Mouse (Mus musculus) layer of hippocampus, postnatal 14 days (tissue): ENCODE data around the gene Mbnl1. TPM values are rescaled to one million over a fixed set of nuclear protein-coding genes. Genes with fewer than 3 reads are reported as not detected.

ENCODE experiments used
- DNase-seq, 2 experiments: peaks; one replicate each; pipeline ENCODE4 v3.0.0; 2021 to 2022; ENCODE audit warnings: low spot score in 2 of 2, mixed read lengths in 1 of 2
- total RNA-seq, 2 experiments: library from RNA; stranded (reverse); gene quantifications; 2 replicates each; pipeline ENCODE4 v1.2.3; 2021

Mbnl1 gene
- total RNA-seq, 2 experiments from 2014 or later, result 111 to 113 TPM

DNA sequence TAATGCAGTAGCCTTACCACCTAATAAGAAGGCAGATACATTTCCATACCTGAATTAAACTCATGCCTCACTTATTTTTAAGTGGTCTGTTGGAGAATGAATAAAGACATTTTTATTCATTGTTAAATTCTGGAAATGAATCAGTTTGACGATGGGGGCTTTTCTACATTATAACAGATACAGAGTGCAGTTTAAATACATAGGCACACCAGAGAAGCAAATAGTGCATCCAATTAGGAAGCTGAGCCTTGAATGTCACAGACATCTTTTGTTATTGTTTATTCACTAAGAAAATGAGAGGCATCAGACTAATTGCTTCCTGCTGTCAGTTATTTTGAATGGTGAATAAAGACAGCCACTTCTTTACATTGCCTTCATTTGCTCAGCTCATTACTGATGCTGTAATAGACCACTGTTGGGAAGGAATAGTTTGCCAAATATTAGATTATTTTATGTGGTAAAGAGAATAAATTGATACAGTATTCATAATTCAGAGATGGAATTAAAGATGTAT lies 95.6 kb downstream of the Mbnl1 start:
- DNase-seq, result no peak

DNA sequence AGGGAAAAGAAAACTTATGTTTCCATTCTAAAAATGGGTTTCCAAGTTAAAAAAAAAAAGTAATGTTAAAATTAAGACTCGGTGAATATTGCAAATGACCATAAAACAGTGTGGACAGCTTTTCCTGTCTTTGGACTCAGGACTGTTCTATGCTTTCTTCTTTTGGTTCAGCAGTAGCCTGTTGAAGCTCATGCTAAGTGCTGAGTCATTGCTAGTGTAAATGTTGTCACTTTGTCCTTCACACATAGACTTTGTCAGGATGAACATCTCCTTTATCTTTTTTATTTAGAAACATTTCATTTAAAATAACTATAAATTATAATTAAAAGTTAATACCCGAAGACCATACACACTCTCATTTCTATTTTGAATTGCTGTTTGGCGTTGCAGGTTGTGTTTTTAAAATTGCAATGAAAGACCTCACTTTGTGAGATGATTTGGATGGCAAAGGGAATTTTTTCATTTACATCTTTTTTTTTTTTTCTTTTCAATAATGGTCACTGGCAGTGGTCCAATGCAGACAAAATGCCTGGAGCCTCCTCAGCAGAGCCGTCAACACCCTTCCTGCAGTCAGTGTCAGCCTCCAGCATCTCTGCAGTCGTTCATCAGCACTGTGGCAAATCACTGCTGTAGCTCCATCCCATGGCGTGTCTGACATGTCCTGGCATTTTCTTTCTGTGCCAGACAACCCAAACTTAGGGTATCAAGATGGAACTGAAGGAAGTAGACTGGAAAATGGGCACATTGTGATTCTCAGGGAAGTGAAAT lies 96.4 kb downstream of the Mbnl1 start:
- DNase-seq, result no peak

DNA sequence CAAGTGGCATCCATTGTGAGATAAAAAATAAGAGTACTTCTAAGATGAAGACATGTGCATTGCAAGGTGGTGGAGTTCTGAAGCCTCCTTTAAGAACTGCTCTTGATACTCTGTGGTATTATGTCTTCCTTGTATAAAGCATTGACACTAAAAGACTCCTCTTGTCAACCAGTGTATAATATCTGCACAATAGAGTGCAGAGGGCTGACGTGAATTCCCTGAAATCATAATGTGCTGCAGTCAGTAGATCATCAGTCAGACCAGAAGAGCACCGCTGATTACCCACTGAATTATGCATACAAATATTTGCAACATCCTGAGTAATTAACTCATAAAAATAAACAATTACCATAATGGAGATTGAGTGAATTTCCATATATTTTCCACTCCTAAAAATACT lies 97.2 kb downstream of the Mbnl1 start:
- no peak for DNase-seq

GRCm38 (mm10) chr3:60570491-60571022 lies 97.9 kb downstream of the Mbnl1 start:
- no peak for DNase-seq

DNA sequence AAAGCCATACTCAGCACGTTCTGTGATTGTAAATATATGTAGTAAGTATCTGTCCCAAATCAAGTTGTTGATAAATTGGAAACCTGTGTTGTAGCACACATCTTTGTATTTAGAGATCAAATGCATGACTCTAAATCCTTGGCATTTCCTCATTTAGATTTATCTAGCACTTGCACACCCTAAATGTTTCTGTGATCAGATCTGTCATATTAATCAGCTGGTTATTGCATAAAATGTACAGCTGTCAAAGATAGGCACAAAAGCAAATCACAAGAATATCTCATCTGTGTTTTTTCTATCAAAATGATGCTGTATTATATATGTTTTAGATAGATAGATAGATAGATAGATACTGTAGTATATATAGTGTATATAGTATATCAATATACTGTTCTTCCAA lies 98.9 kb downstream of the Mbnl1 start:
- DNase-seq, result no peak

- DNase-seq, result no peak
These were observed 101.6 kb downstream of the Mbnl1 start for GRCm38 (mm10) chr3:60574199-60574598.

GRCm38 (mm10) chr3:60574849-60575524 lies 102.4 kb downstream of the Mbnl1 start:
- no peak for DNase-seq

DNA sequence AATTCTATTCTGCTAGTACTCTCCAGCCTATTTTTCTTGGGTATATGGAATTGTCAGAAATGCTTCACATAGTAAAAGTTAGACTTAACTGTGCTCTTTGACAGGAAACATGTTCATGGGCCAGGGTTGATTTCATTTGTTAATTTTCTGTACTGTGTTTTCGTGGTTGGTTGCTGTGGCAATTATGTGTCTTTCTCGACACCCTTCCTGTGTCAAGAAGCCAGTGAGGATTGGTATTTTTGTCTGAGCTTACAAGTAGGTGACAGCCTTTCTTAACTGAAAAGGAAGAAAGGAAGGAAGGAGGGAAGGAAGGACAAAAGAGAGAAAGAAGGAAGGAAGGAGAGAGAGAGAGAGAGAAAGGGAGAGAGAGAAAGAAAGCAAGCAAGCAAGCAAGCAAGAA lies 103.3 kb downstream of the Mbnl1 start:
- no peak for DNase-seq

DNA sequence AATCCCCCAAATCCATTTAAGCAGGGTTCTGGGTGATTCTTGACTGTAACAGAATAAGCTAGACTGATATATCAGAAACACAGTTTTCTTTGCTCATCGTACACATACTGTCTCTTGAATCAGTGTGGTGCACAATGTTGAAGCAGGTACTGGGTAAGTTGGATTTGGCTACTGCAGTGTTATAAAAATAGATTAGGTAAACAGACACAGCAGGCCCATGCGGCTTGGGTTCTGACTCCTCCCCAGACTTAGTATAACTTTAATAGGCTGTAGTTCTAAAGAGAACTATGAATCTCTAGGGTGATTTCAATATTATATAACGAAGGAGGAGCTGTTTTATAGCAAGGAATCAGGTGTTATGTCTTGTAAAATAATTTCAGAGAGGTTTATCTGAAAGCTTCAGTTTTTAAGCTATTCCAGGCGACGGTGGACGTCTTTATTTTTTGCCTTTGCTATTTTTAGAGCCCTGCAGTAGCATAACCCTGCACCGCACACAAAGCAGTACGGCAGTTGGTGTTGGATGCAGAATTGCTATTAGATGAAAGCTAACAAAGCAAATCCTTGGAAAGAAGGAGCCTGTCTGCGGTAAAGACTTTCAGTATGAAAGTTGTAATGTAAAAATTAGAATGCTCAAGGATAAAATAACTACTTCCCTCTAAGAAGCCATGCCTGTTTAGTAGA lies 103.9 kb downstream of the Mbnl1 start:
- no peak for DNase-seq

DNA sequence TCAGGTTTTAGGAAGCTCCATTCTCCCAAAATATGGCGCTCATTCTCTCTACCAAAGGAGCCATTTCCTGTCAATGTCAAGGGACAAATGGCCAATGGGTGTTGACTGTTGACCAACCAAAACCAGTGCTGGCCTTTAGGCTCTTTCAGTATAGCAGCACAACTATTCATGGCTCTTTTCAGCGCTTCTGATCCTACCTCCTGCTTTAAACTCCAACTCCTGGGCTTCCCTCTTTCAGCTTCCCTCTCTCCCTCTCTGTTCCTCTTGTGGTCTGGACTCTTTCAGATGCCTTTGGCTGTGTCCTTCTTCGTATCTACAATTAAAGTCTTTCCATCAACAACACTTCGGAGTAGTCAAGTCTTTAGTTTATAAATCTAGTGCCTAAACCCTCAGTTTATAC lies 107.2 kb downstream of the Mbnl1 start:
- no peak for DNase-seq

DNA sequence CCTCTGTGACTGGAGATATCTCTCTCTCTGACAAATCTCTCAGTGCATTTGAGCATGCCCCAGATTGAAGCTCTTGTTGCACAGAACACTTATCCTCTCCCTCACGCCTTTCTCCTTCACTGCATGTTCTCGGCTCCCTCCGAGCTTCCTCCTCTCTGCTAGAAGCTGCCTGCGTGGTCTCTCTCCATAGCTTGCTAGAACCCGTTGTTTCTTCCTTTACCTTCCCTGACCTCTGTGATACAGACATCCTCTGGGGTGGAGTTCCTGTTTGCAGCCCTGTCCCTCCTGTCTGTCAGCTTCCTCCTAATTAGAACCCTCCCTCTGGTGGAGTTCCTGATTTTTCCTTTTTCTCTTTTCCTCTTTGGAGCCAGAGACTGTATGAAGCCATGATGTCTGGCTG lies 108.1 kb downstream of the Mbnl1 start:
- DNase-seq, result no peak

DNA sequence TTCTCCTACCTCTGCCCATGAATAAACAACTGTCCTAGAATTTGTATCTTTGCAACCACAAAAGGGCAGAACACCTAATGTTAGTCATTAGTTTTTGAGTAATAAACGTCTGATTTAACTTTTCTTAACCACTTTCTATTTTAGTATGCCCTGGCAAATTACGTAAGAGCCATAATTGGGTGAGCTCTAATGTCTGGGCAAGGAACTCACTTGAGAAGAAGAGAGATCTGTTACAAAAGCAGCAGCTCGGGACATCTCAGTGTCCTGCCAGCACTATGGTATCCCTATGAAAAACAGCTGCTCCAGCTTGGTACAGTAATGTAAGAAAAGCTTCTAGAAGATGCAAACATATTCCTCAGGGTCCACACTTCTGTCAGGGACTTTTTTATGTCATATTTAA lies 109.5 kb downstream of the Mbnl1 start:
- no peak for DNase-seq

DNA sequence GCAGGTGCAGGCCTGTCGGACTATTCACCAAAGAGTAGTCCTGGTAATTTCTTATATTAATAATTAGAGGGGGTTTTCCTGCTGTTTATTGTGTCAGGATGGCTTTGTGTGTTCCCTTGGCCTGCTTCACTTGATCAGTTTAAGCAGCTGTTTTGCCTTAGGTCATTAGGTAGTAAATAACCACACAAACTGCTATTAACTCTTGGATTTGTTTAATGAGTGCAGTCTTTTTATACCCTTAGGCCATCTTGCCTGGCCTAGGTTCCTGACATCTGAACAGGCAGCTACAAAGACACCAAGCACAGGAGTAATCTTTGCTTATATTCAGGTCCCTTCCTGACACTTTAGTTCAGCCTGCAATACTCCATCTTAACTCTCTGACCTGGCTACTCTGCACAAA lies 110.0 kb downstream of the Mbnl1 start:
- no peak for DNase-seq

- DNase-seq, result no peak
These were observed 112.1 kb downstream of the Mbnl1 start for GRCm38 (mm10) chr3:60584704-60585103.

DNA sequence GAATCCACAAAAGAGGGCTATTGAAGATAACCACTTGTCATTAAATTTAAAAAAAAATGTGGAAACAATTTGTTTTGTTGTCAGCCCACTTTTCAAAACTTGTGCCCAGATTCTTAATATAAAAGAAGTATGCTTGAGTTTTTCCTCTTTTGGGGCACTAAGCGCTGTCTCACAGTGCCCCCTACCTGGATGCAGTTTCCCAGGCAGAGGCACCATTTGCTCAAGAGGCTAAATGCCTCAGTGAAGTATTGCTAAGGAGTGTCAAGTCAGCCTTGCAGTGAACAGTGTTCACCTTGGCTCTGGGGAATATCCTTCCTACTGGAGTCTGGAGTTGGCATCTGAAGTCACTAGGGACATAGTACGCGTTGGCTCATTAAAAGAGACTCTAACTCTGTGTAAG lies 113.4 kb downstream of the Mbnl1 start:
- DNase-seq, result no peak

GRCm38 (mm10) chr3:60587149-60587548 lies 114.5 kb downstream of the Mbnl1 start:
- DNase-seq, result no peak

DNA sequence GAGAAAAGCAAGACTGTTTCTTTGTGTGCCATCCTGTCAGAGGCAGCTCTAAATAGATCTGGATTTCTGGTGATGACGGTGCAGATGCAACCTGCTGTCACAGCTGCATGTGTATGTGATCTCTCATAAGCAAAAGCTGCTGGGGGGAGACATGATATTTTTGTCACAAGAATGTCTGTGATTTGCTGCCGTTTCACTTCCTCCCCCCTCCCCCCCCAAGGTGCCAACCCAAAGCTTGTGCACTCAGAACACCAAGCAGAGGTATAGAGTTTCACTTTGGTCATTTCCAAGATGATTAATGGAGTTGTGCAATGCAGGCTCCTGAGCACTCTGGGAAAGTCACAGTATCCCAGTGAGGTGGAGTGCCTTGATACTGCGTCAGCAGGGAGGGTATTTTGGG lies 116.7 kb downstream of the Mbnl1 start:
- DNase-seq, result no peak

DNA sequence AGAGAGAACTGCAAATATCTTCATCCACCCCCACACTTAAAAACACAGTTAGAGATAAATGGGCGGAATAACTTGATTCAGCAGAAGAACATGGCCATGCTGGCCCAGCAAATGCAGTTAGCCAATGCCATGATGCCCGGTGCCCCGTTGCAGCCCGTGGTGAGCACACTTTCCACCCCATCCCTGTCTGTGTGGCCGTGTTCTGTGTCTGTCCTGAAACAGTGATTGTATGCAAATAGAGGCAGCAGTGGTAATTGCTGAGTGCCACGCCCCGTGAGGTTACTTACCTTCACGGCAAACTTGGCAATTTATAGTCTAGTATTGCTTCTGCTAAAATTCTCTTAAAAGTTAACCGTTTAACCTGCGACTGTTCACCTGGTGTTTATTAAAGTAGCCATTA lies 123.0 kb downstream of the Mbnl1 start:
- no peak for DNase-seq

DNA sequence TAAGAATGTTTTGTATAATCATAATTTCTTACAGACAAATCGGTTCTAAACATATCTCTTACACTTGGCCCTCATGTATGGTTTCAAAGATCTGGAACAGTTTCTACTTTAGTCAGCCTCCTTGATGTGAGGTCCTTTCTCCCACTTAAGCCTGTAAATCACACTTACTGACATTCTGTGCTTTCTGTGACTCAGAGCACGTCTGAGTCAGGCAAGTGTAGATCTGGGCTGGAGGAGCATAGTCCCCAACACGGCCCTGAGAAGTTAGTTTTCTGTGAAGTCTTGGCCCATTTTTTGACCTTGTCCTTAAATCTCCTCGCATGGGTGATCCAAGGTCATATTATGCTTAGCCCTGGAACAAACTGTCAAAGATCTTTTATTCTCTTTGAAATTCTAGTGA lies 124.4 kb downstream of the Mbnl1 start:
- no peak for DNase-seq

- peak; percentile 58 to 80 for DNase-seq
These were observed 129.1 kb downstream of the Mbnl1 start for GRCm38 (mm10) chr3:60601686-60602085.

GRCm38 (mm10) chr3:60602923-60603549 lies 130.4 kb downstream of the Mbnl1 start:
- no peak for DNase-seq
